Mouse (Mus musculus): Measurements from ENCODE around the gene Nprl2. TPM values are rescaled to one million over a fixed set of nuclear protein-coding genes. Genes with fewer than 3 reads are reported as not detected.

Nprl2 gene
- total RNA-seq, 2 experiments from 2014 or later: 31.1 to 33.1 TPM

- peak; percentile 32 to 49 for DNase-seq (ENCODE audit: low spot score in 2 of 2)
These were observed 7.4 kb upstream of the Nprl2 start for GRCm38 (mm10) chr9:107534408-107535202.

- DNase-seq (ENCODE audit: low spot score in 2 of 2): peak; percentile 57 to 64
These were observed 3.8 kb upstream of the Nprl2 start for GRCm38 (mm10) chr9:107538231-107538630.

- DNase-seq (ENCODE audit: low spot score in 2 of 2): no peak
These were observed 3.3 kb upstream of the Nprl2 start for GRCm38 (mm10) chr9:107538711-107539110.

- DNase-seq (ENCODE audit: low spot score in 2 of 2): no peak
These were observed 2.1 kb upstream of the Nprl2 start for GRCm38 (mm10) chr9:107539940-107540339.

- DNase-seq (ENCODE audit: low spot score in 2 of 2): no peak
These were observed 1.6 kb upstream of the Nprl2 start for GRCm38 (mm10) chr9:107540420-107540819.

GRCm38 (mm10) chr9:107541005-107541404 lies 1.0 kb upstream of the Nprl2 start:
- DNase-seq (ENCODE audit: low spot score in 2 of 2): no peak

GRCm38 (mm10) chr9:107542352-107542686 lies 293 bp downstream of the Nprl2 start:
- DNase-seq (ENCODE audit: low spot score in 2 of 2): no peak

GRCm38 (mm10) chr9:107542721-107543120 lies 695 bp downstream of the Nprl2 start:
- no peak for DNase-seq (ENCODE audit: low spot score in 2 of 2)

- no peak for DNase-seq (ENCODE audit: low spot score in 2 of 2)
These were observed 1.3 kb downstream of the Nprl2 start for GRCm38 (mm10) chr9:107543299-107543698.

- no peak for DNase-seq (ENCODE audit: low spot score in 2 of 2)
These were observed 2.2 kb downstream of the Nprl2 start for GRCm38 (mm10) chr9:107544196-107544700.

- no peak for DNase-seq (ENCODE audit: low spot score in 2 of 2)
These were observed 2.7 kb downstream of the Nprl2 start for GRCm38 (mm10) chr9:107544729-107545128.

- no peak for DNase-seq (ENCODE audit: low spot score in 2 of 2)
These were observed 3.2 kb downstream of the Nprl2 start for GRCm38 (mm10) chr9:107545199-107545598.

GRCm38 (mm10) chr9:107545602-107546001 lies 3.6 kb downstream of the Nprl2 start:
- peak; percentile 83 to 86 for DNase-seq (ENCODE audit: low spot score in 2 of 2)

- peak; percentile 81 to 85 for DNase-seq (ENCODE audit: low spot score in 2 of 2)
These were observed 5.0 kb downstream of the Nprl2 start, which contains the start of gene Zmynd10 for GRCm38 (mm10) chr9:107547026-107547425. TSS of gene Zmynd10 (plus strand) at chr9:107547298.

GRCm38 (mm10) chr9:107547957-107548356 lies 5.9 kb downstream of the Nprl2 start:
- no peak for DNase-seq (ENCODE audit: low spot score in 2 of 2)

- no peak for DNase-seq (ENCODE audit: low spot score in 2 of 2)
These were observed 6.8 kb downstream of the Nprl2 start for GRCm38 (mm10) chr9:107548820-107549219.

GRCm38 (mm10) chr9:107549297-107550074 lies 7.5 kb downstream of the Nprl2 start:
- no peak for DNase-seq (ENCODE audit: low spot score in 2 of 2)

GRCm38 (mm10) chr9:107550491-107551116 lies 8.6 kb downstream of the Nprl2 start:
- no peak for DNase-seq (ENCODE audit: low spot score in 2 of 2)

- DNase-seq (ENCODE audit: low spot score in 2 of 2): peak in 1 of 2 experiments; percentile 41
These were observed 9.3 kb downstream of the Nprl2 start, which contains the start of gene Rassf1 for GRCm38 (mm10) chr9:107551117-107551889. TSS of gene Rassf1 (plus strand) at chr9:107551555.

GRCm38 (mm10) chr9:107551890-107552355 lies 9.9 kb downstream of the Nprl2 start:
- DNase-seq (ENCODE audit: low spot score in 2 of 2): no peak
